Mouse (Mus musculus) ovary, postnatal 36 days (tissue): ENCODE measurements around the gene Fyb2.

Experiments
- DNase-seq: peaks from one replicate; pipeline ENCODE4 v3.0.0; 2022; ENCODE audit warnings: low spot score, mixed read lengths

Gene Fyb2

GRCm38 (mm10) chr4:104913291-104914129 is at the start of gene Fyb2:
Fyb2 (plus strand) TSS chr4:104913456.
- DNase-seq: peak; percentile 32

GRCm38 (mm10) chr4:104864397-104864796 is 48.9 kb upstream of the Fyb2 start:
- DNase-seq: no peak

GRCm38 (mm10) chr4:104869581-104869980 is 43.7 kb upstream of the Fyb2 start:
- DNase-seq: no peak

- no peak for DNase-seq
Measured at GRCm38 (mm10) chr4:104870196-104870595, 43.1 kb upstream of the Fyb2 start.

GRCm38 (mm10) chr4:104875832-104876231 is 37.4 kb upstream of the Fyb2 start:
- no peak for DNase-seq

- DNase-seq: no peak
Measured at GRCm38 (mm10) chr4:104876323-104876722, 36.9 kb upstream of the Fyb2 start, which contains the start of gene C8a. C8a (minus strand) TSS chr4:104876398.

- DNase-seq: no peak
Measured at GRCm38 (mm10) chr4:104887486-104887885, 25.8 kb upstream of the Fyb2 start.

GRCm38 (mm10) chr4:104888499-104889262 is 24.6 kb upstream of the Fyb2 start:
- no peak for DNase-seq

GRCm38 (mm10) chr4:104891708-104892107 is 21.5 kb upstream of the Fyb2 start:
- DNase-seq: peak; percentile 29

GRCm38 (mm10) chr4:104893588-104893987 is 19.7 kb upstream of the Fyb2 start:
- DNase-seq: no peak

- peak; percentile 33 for DNase-seq
Measured at GRCm38 (mm10) chr4:104894004-104894734, 19.1 kb upstream of the Fyb2 start.

GRCm38 (mm10) chr4:104902836-104903235 is 10.4 kb upstream of the Fyb2 start:
- no peak for DNase-seq

GRCm38 (mm10) chr4:104905049-104905448 is 8.2 kb upstream of the Fyb2 start:
- no peak for DNase-seq

- DNase-seq: peak; percentile 82
Measured at GRCm38 (mm10) chr4:104911685-104912084, 1.6 kb upstream of the Fyb2 start.

- DNase-seq: no peak
Measured at GRCm38 (mm10) chr4:104914711-104915247, 1.5 kb downstream of the Fyb2 start.

- no peak for DNase-seq
Measured at GRCm38 (mm10) chr4:104918017-104918416, 4.8 kb downstream of the Fyb2 start.

- DNase-seq: no peak
Measured at GRCm38 (mm10) chr4:104925383-104925782, 12.1 kb downstream of the Fyb2 start.

- DNase-seq: no peak
Measured at GRCm38 (mm10) chr4:104929165-104929564, 15.9 kb downstream of the Fyb2 start.

GRCm38 (mm10) chr4:104933620-104934019 is 20.4 kb downstream of the Fyb2 start:
- DNase-seq: no peak

- no peak for DNase-seq
Measured at GRCm38 (mm10) chr4:104934997-104935396, 21.7 kb downstream of the Fyb2 start.

GRCm38 (mm10) chr4:104935436-104935835 is 22.2 kb downstream of the Fyb2 start:
- DNase-seq: no peak

GRCm38 (mm10) chr4:104936011-104936410 is 22.8 kb downstream of the Fyb2 start:
- no peak for DNase-seq
